Mouse (Mus musculus): ENCODE results near the gene Tpm3. TPM values are rescaled to one million over a fixed set of nuclear protein-coding genes. Genes with fewer than 3 reads are reported as not detected.

Gene Tpm3
- polyA plus RNA-seq, 1 experiment from 2014 or later: 533 TPM

- peak overlapping the region; percentile 97 for H3K27ac ChIP-seq (ENCODE audit: low read length)
- ATAC-seq (ENCODE audit: insufficient number of reproducible peaks, insufficient read depth, low FRiP score, low read depth): no peak
- peak overlapping the region; percentile 72 for H3K4me3 ChIP-seq (ENCODE audit: low read depth, low read length)
- no peaks in the 10 kb centered on the region; the same call in 1 of the 2 replicates for H3K36me3 ChIP-seq (ENCODE audit: control insufficient read depth, insufficient read depth, low read length)
- H3K27me3 ChIP-seq (ENCODE audit: control insufficient read depth, insufficient read depth, low read length): no peaks in the 10 kb centered on the region
- peak overlapping the region; percentile 73 for H3K4me2 ChIP-seq (replicated peaks; ENCODE audit: low read depth, low read length)
- H3K9me3 ChIP-seq (ENCODE audit: control insufficient read depth, low read depth, low read length): no peaks in the 10 kb centered on the region
- peak overlapping the region; percentile 76 for H3K9ac ChIP-seq (replicated peaks; ENCODE audit: low read depth, low read length)
- WGBS: 0% methylated on average over 6 of the region's 6 CpGs
- H3K4me1 ChIP-seq (ENCODE audit: control insufficient read depth, insufficient read depth, low read length): peaks cover 41% of the 10 kb centered on the region
Observed at GRCm38 (mm10) chr3:90080498-90080863, 8.0 kb downstream of the Tpm3 start.

GRCm38 (mm10) chr3:90081365-90082240, 9.2 kb downstream of the Tpm3 start:
- Histone ChIP-seq H3K4me3 (ENCODE audit: low read depth, low read length) (peak overlapping the region; percentile 72; the same call in 1 of the 2 replicates), H3K36me3 (ENCODE audit: control insufficient read depth, insufficient read depth, low read length) (peaks cover 2% of the 10 kb centered on the region; the same call in 1 of the 2 replicates), H3K4me1 (ENCODE audit: control insufficient read depth, insufficient read depth, low read length) (peaks cover 41% of the 10 kb centered on the region), H3K27ac (ENCODE audit: low read length) (peak overlapping the region; percentile 84), H3K9ac (replicated peaks; ENCODE audit: low read depth, low read length) (peak overlapping the region; percentile 2; the same call in 1 of the 2 replicates), H3K9me3 (ENCODE audit: control insufficient read depth, low read depth, low read length) (no peaks in the 10 kb centered on the region), H3K4me2 (replicated peaks; ENCODE audit: low read depth, low read length) (peak overlapping the region; percentile 73), H3K27me3 (ENCODE audit: control insufficient read depth, insufficient read depth, low read length) (no peaks in the 10 kb centered on the region)
- ATAC-seq (ENCODE audit: insufficient number of reproducible peaks, insufficient read depth, low FRiP score, low read depth): no peak
- 57% methylated on average over 5 of the region's 5 CpGs for WGBS

DNA sequence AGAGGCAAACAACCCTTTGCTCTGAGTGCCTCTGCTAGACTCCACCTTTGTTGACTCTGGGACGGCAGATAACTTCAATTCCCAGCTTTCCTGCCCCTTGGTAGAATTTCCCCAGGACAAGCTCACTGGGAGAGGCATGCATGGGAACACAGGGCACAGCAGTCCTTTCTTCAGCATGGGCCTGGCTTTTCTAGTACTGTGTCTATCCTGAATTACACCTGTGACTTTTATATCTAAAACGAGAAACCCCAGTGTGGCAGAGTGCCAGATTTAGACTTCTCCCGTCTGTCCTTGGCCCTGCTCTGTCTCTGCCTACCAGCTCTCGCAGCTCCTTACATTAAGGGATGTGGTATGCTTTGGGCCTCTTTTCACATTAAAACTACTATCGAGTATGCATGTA, 10.6 kb downstream of the Tpm3 start:
- Histone ChIP-seq H3K9me3 (ENCODE audit: control insufficient read depth, low read depth, low read length) (no peaks in the 10 kb centered on the region), H3K27me3 (ENCODE audit: control insufficient read depth, insufficient read depth, low read length) (no peaks in the 10 kb centered on the region), H3K9ac (replicated peaks; ENCODE audit: low read depth, low read length) (peak overlapping the region; percentile 14; the same call in 1 of the 2 replicates), H3K4me3 (ENCODE audit: low read depth, low read length) (no peak overlapping the region), H3K4me1 (ENCODE audit: control insufficient read depth, insufficient read depth, low read length) (peaks cover 35% of the 10 kb centered on the region), H3K4me2 (replicated peaks; ENCODE audit: low read depth, low read length) (peak overlapping the region; percentile 73), H3K27ac (ENCODE audit: low read length) (peak overlapping the region; percentile 84; the same call in 1 of the 2 replicates), H3K36me3 (ENCODE audit: control insufficient read depth, insufficient read depth, low read length) (peaks cover 8% of the 10 kb centered on the region; the same call in 1 of the 2 replicates)
- no peak for ATAC-seq (ENCODE audit: insufficient number of reproducible peaks, insufficient read depth, low FRiP score, low read depth)
- WGBS: 41% methylated on average over 5 of the region's 5 CpGs

GRCm38 (mm10) chr3:90083698-90084324, 11.4 kb downstream of the Tpm3 start:
- no peak overlapping the region; the same call in 1 of the 2 replicates for H3K4me3 ChIP-seq (ENCODE audit: low read depth, low read length)
- 44% methylated on average over 3 of the region's 3 CpGs for WGBS
- H3K9ac ChIP-seq (replicated peaks; ENCODE audit: low read depth, low read length): no peak overlapping the region
- no peak for ATAC-seq (ENCODE audit: insufficient number of reproducible peaks, insufficient read depth, low FRiP score, low read depth)
- peak overlapping the region; percentile 84; the same call in 1 of the 2 replicates for H3K27ac ChIP-seq (ENCODE audit: low read length)
- H3K4me2 ChIP-seq (replicated peaks; ENCODE audit: low read depth, low read length): peak overlapping the region; percentile 73
- H3K4me1 ChIP-seq (ENCODE audit: control insufficient read depth, insufficient read depth, low read length): peaks cover 35% of the 10 kb centered on the region
- no peaks in the 10 kb centered on the region for H3K9me3 ChIP-seq (ENCODE audit: control insufficient read depth, low read depth, low read length)
- H3K27me3 ChIP-seq (ENCODE audit: control insufficient read depth, insufficient read depth, low read length): no peaks in the 10 kb centered on the region
- peaks cover 16% of the 10 kb centered on the region for H3K36me3 ChIP-seq (ENCODE audit: control insufficient read depth, insufficient read depth, low read length)

- H3K4me1 ChIP-seq (ENCODE audit: control insufficient read depth, insufficient read depth, low read length): peaks cover 35% of the 10 kb centered on the region
Observed at GRCm38 (mm10) chr3:90084790-90085189, 12.3 kb downstream of the Tpm3 start.

DNA sequence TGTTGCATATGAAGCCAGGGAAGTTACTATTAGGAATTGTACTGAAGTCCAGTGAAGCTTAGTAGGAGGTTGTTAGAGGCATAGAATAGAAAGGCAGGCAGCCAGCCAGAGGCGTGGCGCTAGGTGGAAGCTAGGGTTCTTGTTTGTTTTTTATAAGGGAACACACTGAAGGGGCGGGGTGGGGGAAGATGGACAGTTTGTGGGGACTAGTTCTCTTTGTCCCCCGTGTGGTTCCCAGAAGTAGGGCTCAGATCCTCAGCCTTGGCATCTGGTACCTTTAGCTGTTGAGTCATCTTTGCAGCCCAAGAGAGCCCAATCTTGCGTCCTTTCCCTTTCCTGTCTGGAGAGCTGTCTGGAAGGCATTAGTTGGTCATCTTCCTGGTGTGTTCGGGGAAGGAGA, 12.8 kb downstream of the Tpm3 start:
- Histone ChIP-seq H3K4me3 (ENCODE audit: low read depth, low read length) (no peak overlapping the region), H3K9me3 (ENCODE audit: control insufficient read depth, low read depth, low read length) (no peaks in the 10 kb centered on the region), H3K27ac (ENCODE audit: low read length) (no peak overlapping the region; the same call in 1 of the 2 replicates), H3K4me1 (ENCODE audit: control insufficient read depth, insufficient read depth, low read length) (peaks cover 35% of the 10 kb centered on the region), H3K9ac (replicated peaks; ENCODE audit: low read depth, low read length) (no peak overlapping the region), H3K4me2 (replicated peaks; ENCODE audit: low read depth, low read length) (no peak overlapping the region), H3K27me3 (ENCODE audit: control insufficient read depth, insufficient read depth, low read length) (no peaks in the 10 kb centered on the region), H3K36me3 (ENCODE audit: control insufficient read depth, insufficient read depth, low read length) (peaks cover 30% of the 10 kb centered on the region)
- WGBS: 69% methylated on average over 6 of the region's 6 CpGs
- no peak for ATAC-seq (ENCODE audit: insufficient number of reproducible peaks, insufficient read depth, low FRiP score, low read depth)

More at GRCm38 (mm10) chr3:90084790-90085189, 12.3 kb downstream of the Tpm3 start:
- no peaks in the 10 kb centered on the region for H3K27me3 ChIP-seq (ENCODE audit: control insufficient read depth, insufficient read depth, low read length)
- peaks cover 26% of the 10 kb centered on the region for H3K36me3 ChIP-seq (ENCODE audit: control insufficient read depth, insufficient read depth, low read length)
- peak overlapping the region; percentile 36; the same call in 1 of the 2 replicates for H3K27ac ChIP-seq (ENCODE audit: low read length)
- ATAC-seq (ENCODE audit: insufficient number of reproducible peaks, insufficient read depth, low FRiP score, low read depth): no peak
- no peak overlapping the region for H3K4me3 ChIP-seq (ENCODE audit: low read depth, low read length)
- H3K9ac ChIP-seq (replicated peaks; ENCODE audit: low read depth, low read length): no peak overlapping the region
- H3K9me3 ChIP-seq (ENCODE audit: control insufficient read depth, low read depth, low read length): no peaks in the 10 kb centered on the region
- 69% methylated on average over 4 of the region's 4 CpGs for WGBS
- no peak overlapping the region for H3K4me2 ChIP-seq (replicated peaks; ENCODE audit: low read depth, low read length)

- H3K4me1 ChIP-seq (ENCODE audit: control insufficient read depth, insufficient read depth, low read length): peaks cover 34% of the 10 kb centered on the region
- no peaks in the 10 kb centered on the region for H3K27me3 ChIP-seq (ENCODE audit: control insufficient read depth, insufficient read depth, low read length)
- H3K4me3 ChIP-seq (ENCODE audit: low read depth, low read length): no peak overlapping the region
- H3K9ac ChIP-seq (replicated peaks; ENCODE audit: low read depth, low read length): no peak overlapping the region
- no peak overlapping the region for H3K4me2 ChIP-seq (replicated peaks; ENCODE audit: low read depth, low read length)
- ATAC-seq (ENCODE audit: insufficient number of reproducible peaks, insufficient read depth, low FRiP score, low read depth): no peak
- 84% methylated on average over 5 of the region's 5 CpGs for WGBS
- H3K36me3 ChIP-seq (ENCODE audit: control insufficient read depth, insufficient read depth, low read length): peaks cover 38% of the 10 kb centered on the region
- no peaks in the 10 kb centered on the region for H3K9me3 ChIP-seq (ENCODE audit: control insufficient read depth, low read depth, low read length)
- no peak overlapping the region for H3K27ac ChIP-seq (ENCODE audit: low read length)
Observed at GRCm38 (mm10) chr3:90086068-90086467, 13.6 kb downstream of the Tpm3 start.

DNA sequence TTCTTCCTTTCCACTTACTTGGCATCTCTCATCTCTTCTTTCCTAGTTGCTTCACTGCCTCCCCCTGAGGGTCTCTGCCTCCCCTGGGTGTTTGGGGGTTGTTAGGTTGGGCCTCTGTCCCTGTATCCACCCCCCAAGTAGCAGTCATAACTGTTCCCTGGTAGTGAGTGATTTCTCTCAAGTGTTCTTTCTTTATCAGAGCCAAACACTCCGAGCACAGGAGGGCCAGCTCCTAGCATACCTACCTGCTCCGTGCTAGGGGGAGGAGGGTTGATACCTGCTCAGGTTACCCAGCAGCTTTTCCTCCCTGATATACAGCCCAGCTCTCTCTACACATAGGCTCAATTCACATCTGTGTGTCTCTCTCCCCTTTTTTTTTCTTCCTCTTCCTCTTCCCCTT, 16.2 kb downstream of the Tpm3 start:
- peaks cover 16% of the 10 kb centered on the region for H3K4me1 ChIP-seq (ENCODE audit: control insufficient read depth, insufficient read depth, low read length)
- H3K9me3 ChIP-seq (ENCODE audit: control insufficient read depth, low read depth, low read length): no peaks in the 10 kb centered on the region
- no peak overlapping the region for H3K27ac ChIP-seq (ENCODE audit: low read length)
- WGBS: 92% methylated on average over 2 of the region's 2 CpGs
- no peaks in the 10 kb centered on the region for H3K27me3 ChIP-seq (ENCODE audit: control insufficient read depth, insufficient read depth, low read length)
- H3K4me3 ChIP-seq (ENCODE audit: low read depth, low read length): no peak overlapping the region
- no peak for ATAC-seq (ENCODE audit: insufficient number of reproducible peaks, insufficient read depth, low FRiP score, low read depth)
- no peak overlapping the region for H3K9ac ChIP-seq (replicated peaks; ENCODE audit: low read depth, low read length)
- H3K4me2 ChIP-seq (replicated peaks; ENCODE audit: low read depth, low read length): no peak overlapping the region
- H3K36me3 ChIP-seq (ENCODE audit: control insufficient read depth, insufficient read depth, low read length): peaks cover 61% of the 10 kb centered on the region
